Mouse (Mus musculus) CH12.LX (cell line): ENCODE measurements around the gene Bcas3. TPM values are rescaled to one million over a fixed set of nuclear protein-coding genes. Genes with fewer than 3 reads are reported as not detected.

Experiments
- DNase-seq: peaks from one replicate; pipeline ENCODE4 v3.0.0-alpha.2; 2013; ENCODE audit errors: extremely low read depth
- H3K27ac ChIP-seq: 2 replicates; pipeline ENCODE4 v1.5.1; 2012; ENCODE audit warnings: low read depth, mild to moderate bottlenecking, control low read depth, moderate library complexity; ENCODE audit not compliant: insufficient read depth
- H3K27me3 ChIP-seq: replicated peaks from 2 replicates; pipeline ENCODE3; 2012; ENCODE audit warnings: inconsistent platforms
- H3K36me3 ChIP-seq, 2 experiments: replicated peaks in 1 of 2; 2 replicates each; pipeline versions ENCODE3 to v1.6.1; 2012; ENCODE audit warnings: inconsistent platforms in 1 of 2, low read length in 1 of 2, mild to moderate bottlenecking in 1 of 2, mixed read lengths in 1 of 2, moderate library complexity in 1 of 2; ENCODE audit not compliant: control insufficient read depth in 1 of 2, insufficient read depth in 1 of 2
- H3K4me1 ChIP-seq, 2 experiments: 2 replicates each; pipeline ENCODE4 v1.6.1; 2012; ENCODE audit warnings: inconsistent platforms in 1 of 2, moderate library complexity in 1 of 2; ENCODE audit not compliant: insufficient read depth in 2 of 2, control insufficient read depth in 1 of 2
- H3K4me2 ChIP-seq: 2 replicates; pipeline ENCODE4 v1.6.1; 2012; ENCODE audit warnings: low read depth, mild to moderate bottlenecking, control low read depth; ENCODE audit not compliant: poor library complexity, insufficient read depth, severe bottlenecking
- H3K4me3 ChIP-seq, 3 experiments: fragments of 150-350 bp in 1 of 3; sonication (generic) in 1 of 3; replicated peaks in 1 of 3; 2 replicates each; pipeline versions ENCODE3 to v1.5.1; 2011 to 2012; ENCODE audit warnings: low read depth in 2 of 3, low read length in 2 of 3, mild to moderate bottlenecking in 2 of 3, moderate library complexity in 2 of 3, control low read depth in 1 of 3, improper control_type of control experiment in 1 of 3, inconsistent platforms in 1 of 3, mixed read lengths in 1 of 3; ENCODE audit not compliant: poor library complexity in 1 of 3
- H3K79me2 ChIP-seq: replicated peaks from 2 replicates; pipeline ENCODE4 v1.6.1; 2012; ENCODE audit warnings: mild to moderate bottlenecking, moderate library complexity; ENCODE audit not compliant: control insufficient read depth, poor library complexity, insufficient read depth, severe bottlenecking; ENCODE audit errors: extremely low read depth
- H3K9ac ChIP-seq: 2 replicates; pipeline ENCODE4 v1.6.1; 2012; ENCODE audit warnings: low read depth, mild to moderate bottlenecking, control low read depth, moderate library complexity; ENCODE audit not compliant: insufficient read depth
- H3K9me3 ChIP-seq: replicated peaks from 2 replicates; pipeline ENCODE3; 2012; ENCODE audit warnings: low read length, inconsistent platforms, mixed read lengths
- E2F4 ChIP-seq: IDR thresholded peaks from 2 replicates; pipeline ENCODE4 v1.6.1; 2011; ENCODE audit warnings: low read depth, low read length, improper control_type of control experiment; ENCODE audit not compliant: insufficient replicate concordance
- ELF1 ChIP-seq: IDR thresholded peaks from 2 replicates; pipeline ENCODE4 v1.6.1; 2014; ENCODE audit warnings: low read depth, mild to moderate bottlenecking, inconsistent platforms, low read length, improper control_type of control experiment
- ETS1 ChIP-seq: conservative IDR thresholded peaks from 2 replicates; pipeline ENCODE4 v1.6.1; 2012; ENCODE audit warnings: low read depth, mild to moderate bottlenecking, inconsistent platforms, low read length, improper control_type of control experiment, moderate library complexity
- HCFC1 ChIP-seq: IDR thresholded peaks from 2 replicates; pipeline ENCODE4 v1.6.1; 2012; ENCODE audit warnings: low read depth, mild to moderate bottlenecking, inconsistent platforms, low read length, improper control_type of control experiment
- IRF4 ChIP-seq: IDR thresholded peaks from 2 replicates; pipeline ENCODE4 v1.6.1; 2014; ENCODE audit warnings: low read depth, mild to moderate bottlenecking, inconsistent platforms, low read length, improper control_type of control experiment
- JUN ChIP-seq: IDR thresholded peaks from 2 replicates; pipeline ENCODE4 v1.6.1; 2011; ENCODE audit warnings: low read depth, mild to moderate bottlenecking, low read length, improper control_type of control experiment, moderate library complexity; ENCODE audit not compliant: insufficient read depth
- JUND ChIP-seq: conservative IDR thresholded peaks from 2 replicates; pipeline ENCODE4 v1.6.1; 2011; ENCODE audit warnings: low read depth, low read length, improper control_type of control experiment
- KAT2A ChIP-seq: IDR thresholded peaks from 2 replicates; pipeline ENCODE4 v1.6.1; 2012; ENCODE audit warnings: low read length, improper control_type of control experiment, inconsistent platforms; ENCODE audit not compliant: insufficient replicate concordance
- MAX ChIP-seq: IDR thresholded peaks from 2 replicates; pipeline ENCODE4 v1.6.1; 2011; ENCODE audit warnings: low read length, improper control_type of control experiment
- MAZ ChIP-seq: IDR thresholded peaks from 2 replicates; pipeline ENCODE4 v1.6.1; 2012; ENCODE audit warnings: low read depth, mild to moderate bottlenecking, inconsistent platforms, low read length, improper control_type of control experiment, moderate library complexity
- MEF2A ChIP-seq: IDR thresholded peaks from 2 replicates; pipeline ENCODE4 v1.6.1; 2014; ENCODE audit warnings: low read depth, mild to moderate bottlenecking, inconsistent platforms, low read length, improper control_type of control experiment, borderline replicate concordance
- PAX5 ChIP-seq: IDR thresholded peaks from 2 replicates; pipeline ENCODE4 v1.6.1; 2012; ENCODE audit warnings: low read length, inconsistent platforms, mixed read lengths
- POLR2A ChIP-seq: IDR thresholded peaks from 2 replicates; pipeline ENCODE4 v1.6.1; 2011; ENCODE audit warnings: low read depth, mild to moderate bottlenecking, improper control_type of control experiment, low read length
- POLR2AphosphoS2 ChIP-seq: IDR thresholded peaks from 2 replicates; pipeline ENCODE4 v1.6.1; 2011; ENCODE audit warnings: low read depth, low read length, improper control_type of control experiment
- RAD21 ChIP-seq: IDR thresholded peaks from 2 replicates; pipeline ENCODE4 v1.6.1; 2011; ENCODE audit warnings: low read depth, mild to moderate bottlenecking, low read length, improper control_type of control experiment, moderate library complexity
- RCOR1 ChIP-seq: conservative IDR thresholded peaks from 2 replicates; pipeline ENCODE4 v1.6.1; 2012; ENCODE audit warnings: low read depth, mild to moderate bottlenecking, inconsistent platforms, low read length, improper control_type of control experiment
- TBP ChIP-seq: conservative IDR thresholded peaks from 2 replicates; pipeline ENCODE4 v1.6.1; 2011; ENCODE audit warnings: low read depth, low read length, improper control_type of control experiment
- TCF12 ChIP-seq: IDR thresholded peaks from 2 replicates; pipeline ENCODE4 v1.6.1; 2014; ENCODE audit warnings: low read depth, mild to moderate bottlenecking, inconsistent platforms, low read length, improper control_type of control experiment
- UBTF ChIP-seq: IDR thresholded peaks from 2 replicates; pipeline ENCODE4 v1.6.1; 2012; ENCODE audit warnings: low read depth, mild to moderate bottlenecking, inconsistent platforms, low read length, improper control_type of control experiment, moderate library complexity
- USF1 ChIP-seq: IDR thresholded peaks from 2 replicates; pipeline ENCODE4 v1.6.1; 2014; ENCODE audit warnings: low read depth, mild to moderate bottlenecking, inconsistent platforms, low read length, improper control_type of control experiment
- USF2 ChIP-seq: conservative IDR thresholded peaks from 2 replicates; pipeline ENCODE4 v1.6.1; 2011; ENCODE audit warnings: low read depth, low read length, improper control_type of control experiment
- ZMIZ1 ChIP-seq: IDR thresholded peaks from 2 replicates; pipeline ENCODE4 v1.6.1; 2012; ENCODE audit warnings: low read depth, mild to moderate bottlenecking, inconsistent platforms, low read length, improper control_type of control experiment
- dilution Hi-C: fragments of 300-500 bp; cut with MboI; formaldehyde crosslinking; loops from 2 replicates; pipeline ENCODE4 v1.14.3; 2020; ENCODE audit warnings: low sequenced_read_pairs; ENCODE audit not compliant: extremely low pct_unique_long_range_greater_than_20kb, extremely low pct_ligation_motif_present
- in situ Hi-C: fragments of 300-500 bp; cut with MboI; formaldehyde crosslinking; loops from 3 replicates; pipeline ENCODE4 v1.14.3; 2019; ENCODE audit warnings: low sequenced_read_pairs, low pct_ligation_motif_present, low pct_unique_long_range_greater_than_20kb, mixed read lengths
- polyA plus RNA-seq: library from polyadenylated mRNA; unstranded; fragments of >175 nt; gene quantifications from 2 replicates; pipeline ENCODE4 v1.2.1, GENCODE M21; 2012; ENCODE audit warnings: low read depth; ENCODE audit not compliant: insufficient read length
- total RNA-seq, 2 experiments: library from RNA; depleted of rRNA; stranded (reverse); fragments of 300-350 nt in 1 of 2; fragments of >200 nt in 1 of 2; gene quantifications; 2 replicates each; pipeline ENCODE4 v1.2.3; 2012 to 2014

The Bcas3 gene
- total and polyA plus RNA-seq, 3 experiments: 8.2 to 21.3 (median 9.7) TPM

GRCm38 (mm10) chr11:85427353-85427752 lies 74.4 kb downstream of the Bcas3 start:
- H3K9ac ChIP-seq: no peak overlapping the region
- in situ Hi-C loops (no loop called here), dilution Hi-C loops (no loop called here)
- no peak overlapping the region for H3K27ac ChIP-seq
- H3K36me3 ChIP-seq: no peaks in the 10 kb centered on the region
- H3K4me1 ChIP-seq: no peaks in the 10 kb centered on the region
- H3K79me2 ChIP-seq: no peaks in the 10 kb centered on the region
- no peak for DNase-seq
- H3K4me2 ChIP-seq: no peak overlapping the region
- H3K27me3 ChIP-seq: no peaks in the 10 kb centered on the region
- TF ChIP-seq IRF4: no peak
- no peak overlapping the region for H3K4me3 ChIP-seq
- no peaks in the 10 kb centered on the region for H3K9me3 ChIP-seq

GRCm38 (mm10) chr11:85428227-85428626 lies 75.3 kb downstream of the Bcas3 start:
- Histone ChIP-seq H3K27ac (no peak overlapping the region), H3K36me3 (no peaks in the 10 kb centered on the region), H3K4me2 (no peak overlapping the region), H3K27me3 (no peaks in the 10 kb centered on the region)
- in situ Hi-C loops: no loop called here
- no peak for DNase-seq
- dilution Hi-C loops: no loop called here
- TF ChIP-seq JUND: no peak
- no peak for TF ChIP-seq ELF1
- no peak for TF ChIP-seq PAX5
- TF ChIP-seq E2F4: no peak
- no peak for TF ChIP-seq USF2
- TF ChIP-seq IRF4: no peak
- no peak for TF ChIP-seq POLR2A
- TF ChIP-seq TCF12: no peak
- TF ChIP-seq, all 38 proteins: peak for 0
- H3K9ac ChIP-seq: no peak overlapping the region
- H3K4me3 ChIP-seq: no peak overlapping the region
- H3K4me1 ChIP-seq: no peaks in the 10 kb centered on the region
- no peaks in the 10 kb centered on the region for H3K9me3 ChIP-seq
- no peaks in the 10 kb centered on the region for H3K79me2 ChIP-seq

GRCm38 (mm10) chr11:85430743-85431448 lies 77.9 kb downstream of the Bcas3 start:
- no peaks in the 10 kb centered on the region for H3K4me1 ChIP-seq
- no peak overlapping the region for H3K27ac ChIP-seq
- H3K4me3 ChIP-seq: no peak overlapping the region
- H3K36me3 ChIP-seq: no peaks in the 10 kb centered on the region
- dilution Hi-C loops (no loop called here), in situ Hi-C loops (no loop called here)
- TF ChIP-seq MAZ: no peak
- TF ChIP-seq ETS1: no peak
- TF ChIP-seq USF2: no peak
- TF ChIP-seq ZMIZ1: no peak
- TF ChIP-seq TBP: no peak
- no peak for TF ChIP-seq MAX
- TF ChIP-seq POLR2AphosphoS2: no peak
- no peak for TF ChIP-seq USF1
- no peak for TF ChIP-seq PAX5
- no peak for TF ChIP-seq UBTF
- no peak for TF ChIP-seq E2F4
- TF ChIP-seq JUN: no peak
- TF ChIP-seq HCFC1: no peak
- no peak for TF ChIP-seq IRF4
- no peak for TF ChIP-seq MEF2A
- TF ChIP-seq KAT2A: no peak
- no peak for TF ChIP-seq RCOR1
- TF ChIP-seq RAD21: no peak
- H3K9ac ChIP-seq: no peak overlapping the region
- H3K4me2 ChIP-seq: no peak overlapping the region
- H3K79me2 ChIP-seq: no peaks in the 10 kb centered on the region
- H3K27me3 ChIP-seq: no peaks in the 10 kb centered on the region
- H3K9me3 ChIP-seq: no peaks in the 10 kb centered on the region
- DNase-seq: no peak
